Mouse (Mus musculus): Measurements from ENCODE around the gene Slc6a11. TPM values are rescaled to one million over a fixed set of nuclear protein-coding genes. Genes with fewer than 3 reads are reported as not detected.

The Slc6a11 gene
- polyA plus RNA-seq, 1 experiment from 2014 or later, result 0.92 TPM

DNA sequence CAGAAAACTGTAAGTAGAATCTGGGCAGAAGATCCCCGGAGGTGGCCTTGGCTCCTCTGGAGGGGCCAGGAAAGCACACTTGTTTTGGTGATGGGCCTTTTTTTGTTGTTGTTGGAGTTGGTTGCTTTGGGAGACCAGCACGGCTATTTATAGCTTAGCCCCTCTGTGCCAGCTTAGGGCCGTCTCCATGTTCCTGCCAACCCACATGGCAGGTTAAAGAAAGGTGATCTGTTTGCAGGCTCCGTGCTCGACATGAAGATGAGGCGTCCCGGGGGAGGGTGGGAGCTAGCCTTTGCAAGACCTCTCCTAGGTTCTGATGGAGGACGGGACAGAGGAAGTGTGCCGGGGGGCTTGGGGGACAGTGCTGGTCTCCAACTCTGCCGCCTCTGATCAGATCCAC is 24.7 kb downstream of the Slc6a11 start:
- 90% methylated on average over 10 of the region's 10 CpGs for WGBS
- Histone ChIP-seq H3K9ac (ENCODE audit: low read length) (no peak overlapping the region), H3K9me3 (ENCODE audit: control insufficient read depth, low read length) (no peaks in the 10 kb centered on the region), H3K4me1 (replicated peaks; ENCODE audit: control insufficient read depth, insufficient read depth, low read length) (no peaks in the 10 kb centered on the region), H3K4me2 (ENCODE audit: low read depth, low read length, severe bottlenecking) (no peak overlapping the region), H3K27me3 (ENCODE audit: control insufficient read depth, insufficient read depth, low read length) (no peaks in the 10 kb centered on the region), H3K36me3 (ENCODE audit: control insufficient read depth, insufficient read depth, low read length) (no peaks in the 10 kb centered on the region), H3K4me3 (ENCODE audit: low read depth, low read length) (no peak overlapping the region), H3K27ac (ENCODE audit: low read depth, low read length) (no peak overlapping the region)
- DNase-seq (ENCODE audit: low spot score) (no peak), ATAC-seq (replicated peaks; ENCODE audit: low FRiP score) (no peak)

DNA sequence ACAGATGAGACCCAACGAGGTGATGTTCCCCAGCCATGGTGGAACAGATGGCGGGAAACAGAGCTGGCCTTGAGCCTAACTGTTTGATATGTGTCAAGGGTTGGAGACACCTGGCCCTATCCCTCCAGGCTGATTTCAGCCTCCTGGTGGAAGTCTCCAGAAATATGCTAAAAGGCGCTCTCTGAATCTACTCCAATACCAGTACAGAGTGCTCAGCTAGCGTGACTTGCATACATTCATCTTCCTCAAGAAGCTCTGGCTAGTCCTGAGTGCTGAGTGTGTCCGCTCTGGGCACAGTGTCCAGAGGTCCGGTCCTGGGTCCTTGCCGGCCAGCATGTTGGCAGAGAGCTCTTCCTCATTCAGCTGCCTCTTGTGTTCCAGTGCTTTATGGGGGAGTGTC is 27.8 kb downstream of the Slc6a11 start:
- no peak for ATAC-seq (replicated peaks; ENCODE audit: low FRiP score)
- no peak overlapping the region for H3K4me2 ChIP-seq (ENCODE audit: low read depth, low read length, severe bottlenecking)
- H3K4me3 ChIP-seq (ENCODE audit: low read depth, low read length), result no peak overlapping the region
- H3K4me1 ChIP-seq (replicated peaks; ENCODE audit: control insufficient read depth, insufficient read depth, low read length), result no peaks in the 10 kb centered on the region
- no peaks in the 10 kb centered on the region for H3K36me3 ChIP-seq (ENCODE audit: control insufficient read depth, insufficient read depth, low read length)
- H3K9ac ChIP-seq (ENCODE audit: low read length), result no peak overlapping the region
- H3K27me3 ChIP-seq (ENCODE audit: control insufficient read depth, insufficient read depth, low read length), result no peaks in the 10 kb centered on the region
- WGBS, result 91% methylated on average over 7 of the region's 7 CpGs
- no peak overlapping the region for H3K27ac ChIP-seq (ENCODE audit: low read depth, low read length)
- DNase-seq (ENCODE audit: low spot score), result no peak
- H3K9me3 ChIP-seq (ENCODE audit: control insufficient read depth, low read length), result no peaks in the 10 kb centered on the region

GRCm38 (mm10) chr6:114160732-114161131 is 29.7 kb downstream of the Slc6a11 start:
- ATAC-seq (replicated peaks; ENCODE audit: low FRiP score) (no peak), DNase-seq (ENCODE audit: low spot score) (no peak)
- 60% methylated on average over 8 of the region's 8 CpGs for WGBS
- Histone ChIP-seq H3K9me3 (ENCODE audit: control insufficient read depth, low read length) (no peaks in the 10 kb centered on the region), H3K4me2 (ENCODE audit: low read depth, low read length, severe bottlenecking) (no peak overlapping the region), H3K4me1 (replicated peaks; ENCODE audit: control insufficient read depth, insufficient read depth, low read length) (no peaks in the 10 kb centered on the region), H3K27ac (ENCODE audit: low read depth, low read length) (no peak overlapping the region), H3K4me3 (ENCODE audit: low read depth, low read length) (no peak overlapping the region), H3K9ac (ENCODE audit: low read length) (no peak overlapping the region), H3K36me3 (ENCODE audit: control insufficient read depth, insufficient read depth, low read length) (no peaks in the 10 kb centered on the region), H3K27me3 (ENCODE audit: control insufficient read depth, insufficient read depth, low read length) (no peaks in the 10 kb centered on the region)

- WGBS, result 4% methylated on average over 8 of the region's 8 CpGs
- ATAC-seq (replicated peaks; ENCODE audit: low FRiP score) (peak; percentile 18; the same call in 1 of the 2 replicates), DNase-seq (ENCODE audit: low spot score) (no peak)
- Histone ChIP-seq H3K9me3 (ENCODE audit: control insufficient read depth, low read length) (no peaks in the 10 kb centered on the region), H3K4me2 (ENCODE audit: low read depth, low read length, severe bottlenecking) (peak overlapping the region; percentile 40; the same call in 1 of the 2 replicates), H3K4me3 (ENCODE audit: low read depth, low read length) (no peak overlapping the region), H3K9ac (ENCODE audit: low read length) (no peak overlapping the region; the same call in 1 of the 2 replicates), H3K27ac (ENCODE audit: low read depth, low read length) (no peak overlapping the region), H3K36me3 (ENCODE audit: control insufficient read depth, insufficient read depth, low read length) (no peaks in the 10 kb centered on the region), H3K27me3 (ENCODE audit: control insufficient read depth, insufficient read depth, low read length) (peaks cover 3% of the 10 kb centered on the region; the same call in 1 of the 2 replicates), H3K4me1 (replicated peaks; ENCODE audit: control insufficient read depth, insufficient read depth, low read length) (peaks cover 15% of the 10 kb centered on the region)
These were observed 43.0 kb downstream of the Slc6a11 start for GRCm38 (mm10) chr6:114174052-114174397.

GRCm38 (mm10) chr6:114174398-114175140 is 43.5 kb downstream of the Slc6a11 start:
- Histone ChIP-seq H3K9ac (ENCODE audit: low read length) (peak overlapping the region; percentile 37), H3K27ac (ENCODE audit: low read depth, low read length) (no peak overlapping the region), H3K27me3 (ENCODE audit: control insufficient read depth, insufficient read depth, low read length) (peaks cover 3% of the 10 kb centered on the region; the same call in 1 of the 2 replicates), H3K9me3 (ENCODE audit: control insufficient read depth, low read length) (no peaks in the 10 kb centered on the region), H3K4me2 (ENCODE audit: low read depth, low read length, severe bottlenecking) (peak overlapping the region; percentile 40; the same call in 1 of the 2 replicates), H3K36me3 (ENCODE audit: control insufficient read depth, insufficient read depth, low read length) (no peaks in the 10 kb centered on the region), H3K4me1 (replicated peaks; ENCODE audit: control insufficient read depth, insufficient read depth, low read length) (peaks cover 15% of the 10 kb centered on the region), H3K4me3 (ENCODE audit: low read depth, low read length) (no peak overlapping the region)
- WGBS, result under 1% methylated on average over 9 of the region's 9 CpGs
- DNase-seq (ENCODE audit: low spot score), result no peak
- ATAC-seq (replicated peaks; ENCODE audit: low FRiP score), result peak; percentile 24; the same call in 1 of the 2 replicates

- Histone ChIP-seq H3K4me3 (ENCODE audit: low read depth, low read length) (no peak overlapping the region), H3K36me3 (ENCODE audit: control insufficient read depth, insufficient read depth, low read length) (no peaks in the 10 kb centered on the region), H3K9ac (ENCODE audit: low read length) (no peak overlapping the region), H3K4me1 (replicated peaks; ENCODE audit: control insufficient read depth, insufficient read depth, low read length) (peaks cover 15% of the 10 kb centered on the region), H3K27ac (ENCODE audit: low read depth, low read length) (no peak overlapping the region), H3K27me3 (ENCODE audit: control insufficient read depth, insufficient read depth, low read length) (no peaks in the 10 kb centered on the region; the same call in 1 of the 2 replicates), H3K4me2 (ENCODE audit: low read depth, low read length, severe bottlenecking) (no peak overlapping the region), H3K9me3 (ENCODE audit: control insufficient read depth, low read length) (no peaks in the 10 kb centered on the region)
- DNase-seq (ENCODE audit: low spot score) (no peak), ATAC-seq (replicated peaks; ENCODE audit: low FRiP score) (no peak)
- WGBS, result 90% methylated on average over 3 of the region's 3 CpGs
These were observed 47.1 kb downstream of the Slc6a11 start for GRCm38 (mm10) chr6:114178141-114178540.

DNA sequence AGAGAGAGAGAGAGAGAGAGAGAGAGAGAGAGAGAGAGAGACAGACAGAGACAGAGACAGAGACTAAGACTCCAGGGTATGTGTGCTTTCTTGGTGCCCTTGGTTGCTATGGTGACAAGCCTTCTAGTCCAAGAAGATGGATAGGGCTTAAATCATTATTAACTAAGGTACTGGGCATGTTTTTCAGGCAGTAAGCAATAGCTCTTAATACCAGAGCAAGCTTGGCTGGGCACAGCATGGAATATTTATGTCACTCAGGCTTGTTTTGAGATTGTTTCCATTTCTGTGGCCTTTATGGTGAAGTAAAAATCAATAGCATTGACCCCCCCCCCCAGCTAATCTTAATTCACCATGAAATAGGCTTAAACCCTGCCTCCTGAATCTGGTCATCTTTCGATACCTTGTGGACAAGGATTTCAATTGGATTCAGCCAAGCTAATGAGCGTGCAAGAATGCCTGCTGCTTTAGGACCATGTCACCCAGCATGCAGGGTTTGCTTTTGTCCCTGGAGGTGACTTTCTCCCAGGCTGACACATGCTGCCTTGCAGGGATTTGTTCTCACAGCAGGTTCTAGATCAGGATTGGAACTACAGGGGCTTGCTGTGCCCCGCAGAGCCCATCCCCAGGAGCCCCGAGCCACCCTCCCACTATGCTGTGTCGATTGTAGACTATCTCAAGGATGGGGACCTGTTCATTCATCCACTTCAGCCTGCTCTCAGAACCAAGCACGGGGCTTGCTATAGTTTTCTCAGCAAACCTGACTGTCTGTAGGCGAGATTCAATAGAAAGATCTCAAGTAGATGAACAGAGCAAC is 51.5 kb downstream of the Slc6a11 start:
- H3K27ac ChIP-seq (ENCODE audit: low read depth, low read length), result no peak overlapping the region
- H3K9ac ChIP-seq (ENCODE audit: low read length), result no peak overlapping the region
- H3K36me3 ChIP-seq (ENCODE audit: control insufficient read depth, insufficient read depth, low read length), result no peaks in the 10 kb centered on the region
- H3K27me3 ChIP-seq (ENCODE audit: control insufficient read depth, insufficient read depth, low read length), result peaks cover 3% of the 10 kb centered on the region; the same call in 1 of the 2 replicates
- H3K9me3 ChIP-seq (ENCODE audit: control insufficient read depth, low read length), result no peaks in the 10 kb centered on the region
- ATAC-seq (replicated peaks; ENCODE audit: low FRiP score), result no peak
- DNase-seq (ENCODE audit: low spot score), result no peak
- no peak overlapping the region for H3K4me2 ChIP-seq (ENCODE audit: low read depth, low read length, severe bottlenecking)
- 30% methylated on average over 7 of the region's 7 CpGs for WGBS
- H3K4me3 ChIP-seq (ENCODE audit: low read depth, low read length), result no peak overlapping the region
- no peaks in the 10 kb centered on the region for H3K4me1 ChIP-seq (replicated peaks; ENCODE audit: control insufficient read depth, insufficient read depth, low read length)

- Histone ChIP-seq H3K27ac (ENCODE audit: low read depth, low read length) (no peak overlapping the region), H3K9ac (ENCODE audit: low read length) (no peak overlapping the region), H3K27me3 (ENCODE audit: control insufficient read depth, insufficient read depth, low read length) (peaks cover 3% of the 10 kb centered on the region; the same call in 1 of the 2 replicates), H3K36me3 (ENCODE audit: control insufficient read depth, insufficient read depth, low read length) (no peaks in the 10 kb centered on the region), H3K4me2 (ENCODE audit: low read depth, low read length, severe bottlenecking) (no peak overlapping the region), H3K4me3 (ENCODE audit: low read depth, low read length) (no peak overlapping the region), H3K9me3 (ENCODE audit: control insufficient read depth, low read length) (no peaks in the 10 kb centered on the region), H3K4me1 (replicated peaks; ENCODE audit: control insufficient read depth, insufficient read depth, low read length) (no peaks in the 10 kb centered on the region)
- DNase-seq (ENCODE audit: low spot score) (no peak), ATAC-seq (replicated peaks; ENCODE audit: low FRiP score) (no peak)
- 52% methylated on average over 4 of the region's 4 CpGs for WGBS
These were observed 56.1 kb downstream of the Slc6a11 start for GRCm38 (mm10) chr6:114187121-114187520.
